Mouse (Mus musculus): ENCODE measurements around the gene Gm10096. TPM values are rescaled to one million over a fixed set of nuclear protein-coding genes. Genes with fewer than 3 reads are reported as not detected.
"Not testable (repeated sequence)": the region's sequence is repeated elsewhere in the genome, so short reads cannot be mapped to it uniquely, and the experiment has no call there.

The Gm10096 gene
- not detected for total RNA-seq (2021)
- long read RNA-seq, experiment 1, result 0 reads
- long read RNA-seq, experiment 2, result 0 reads

GRCm38 (mm10) chrX:28954602-28955001 is at the start of gene Gm10096:
TSS of gene Gm10096 (minus strand) at chrX:28954702.
- intact Hi-C loops (cut with DNase I; ENCODE audit: low total_unique reads); DNase-seq: not testable (repeated sequence)
